Mouse (Mus musculus) spleen, adult 2 months (tissue): ENCODE results near the gene Ptprt.

Experiments
- CTCF ChIP-seq: fragments of 200-500 bp; IDR thresholded peaks from 2 replicates; pipeline ENCODE4 v1.5.1; 2011; ENCODE audit warnings: mild to moderate bottlenecking, inconsistent platforms; ENCODE audit not compliant: insufficient read depth, insufficient read length, insufficient replicate concordance; ENCODE audit errors: extremely low read depth
- POLR2A ChIP-seq: fragments of 200-500 bp; IDR thresholded peaks from 2 replicates; pipeline ENCODE4 v1.6.1; 2011; ENCODE audit warnings: low read depth, low read length, inconsistent platforms

DNA sequence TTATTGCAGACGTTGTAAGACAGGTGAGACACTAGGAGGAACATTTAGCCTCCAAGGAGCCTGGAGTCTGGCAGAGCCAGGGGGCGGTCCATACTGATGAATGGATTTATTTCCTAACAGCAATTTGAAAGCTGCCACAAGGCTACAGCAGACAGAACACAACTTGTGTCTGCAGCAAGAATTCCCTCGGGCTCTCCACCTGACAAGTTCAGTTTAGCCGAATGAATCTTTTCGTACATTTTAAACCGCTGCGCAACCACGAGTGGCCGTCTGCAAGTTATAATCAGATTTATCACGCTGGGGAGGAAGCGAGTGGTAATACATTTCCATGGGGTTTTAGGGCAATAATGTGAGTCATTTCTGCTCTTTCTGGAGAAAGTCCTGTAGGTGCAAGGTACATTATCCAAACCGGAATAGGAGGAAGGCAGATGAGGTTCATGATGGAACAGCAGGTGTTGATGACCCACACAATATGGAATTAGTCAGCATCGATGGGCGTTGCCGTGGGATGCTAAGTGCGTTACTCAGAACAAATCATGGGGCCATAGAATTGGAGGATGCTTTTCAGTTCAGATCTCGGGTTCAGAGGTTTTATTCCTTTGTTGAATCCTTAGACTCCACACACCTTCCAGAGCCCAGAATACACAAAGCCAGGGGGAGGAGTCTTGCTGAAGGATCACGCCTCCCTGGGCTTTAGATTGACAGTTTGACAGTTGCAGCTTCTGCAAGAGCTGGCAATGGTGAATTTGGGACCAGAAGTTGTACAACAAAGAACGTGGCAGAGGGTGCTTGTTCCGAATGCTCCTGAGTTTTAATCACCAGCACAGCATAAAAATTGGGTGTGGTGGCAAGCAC lies 478.1 kb downstream of the Ptprt start:
- no peak for TF ChIP-seq CTCF
- no peak for TF ChIP-seq POLR2A
